ENCODE assay signal across 27 mouse cellular contexts in the genomic region with DNA sequence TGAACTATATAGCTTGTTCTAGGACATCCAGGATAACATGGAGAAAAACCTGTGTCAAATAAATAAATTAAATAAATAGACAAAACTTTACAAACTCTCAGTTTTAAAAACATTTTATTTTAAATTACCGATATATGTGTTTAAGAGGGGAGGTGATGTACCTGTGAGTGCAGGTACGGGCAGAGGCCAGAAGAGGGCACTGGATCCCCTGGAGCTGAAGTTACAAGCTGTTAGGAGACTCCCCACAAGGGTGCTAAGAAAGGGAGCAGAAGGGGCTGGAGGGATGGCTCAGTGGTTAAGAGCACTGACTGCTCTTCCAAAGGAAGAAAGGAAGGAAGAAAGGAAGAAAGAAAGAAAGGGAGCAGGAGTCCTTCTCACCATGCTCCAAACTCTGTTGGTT. TPM values are rescaled to one million over a fixed set of nuclear protein-coding genes. Genes with fewer than 3 reads are reported as not detected.
DNase-seq lines count a peak whose midpoint lies in the region; ATAC-seq and TF ChIP-seq lines count a peak whose summit lies in the region.
"Had no signal": no experiment of that assay in that cellular context is flagged by ENCODE, and none has a peak within 500 bp of the region (broad histone marks: within the 10 kb centered on the region; RNA-seq: fewer than 3 reads in every experiment).

No protein-coding gene starts in this region.

- no peaks in the 10 kb centered on the region for H3K9me3 ChIP-seq in kidney, postnatal 0 days (replicated peaks; ENCODE audit: low read length)
- H3K9me3 ChIP-seq in hindbrain, embryonic 16.5 days (ENCODE audit: control insufficient read depth, low read length): no peaks in the 10 kb centered on the region
- H3K9me3 ChIP-seq in forebrain, embryonic 10.5 days: peaks cover 6% of the 10 kb centered on the region; the same call in 1 of the 2 replicates
- H3K9me3 ChIP-seq: forebrain, embryonic 13.5 days; heart, embryonic 10.5 days; hindbrain, embryonic 13.5 days; intestine, embryonic 15.5 days; liver, embryonic 13.5 days; neural tube, embryonic 15.5 days had no signal

- no peak for ATAC-seq in CD4-positive, CD25-positive, alpha-beta regulatory T cell, adult 4 months
- ATAC-seq in kidney, postnatal 0 days (replicated peaks; ENCODE audit: low FRiP score, low read depth): no peak
- no peak for ATAC-seq in hindbrain, embryonic 16.5 days
- ATAC-seq: forebrain, embryonic 13.5 days; intestine, embryonic 15.5 days had no signal

- H3K9ac ChIP-seq in kidney, postnatal 0 days (ENCODE audit: low read depth, low read length): no peak overlapping the region
- no peak overlapping the region for H3K9ac ChIP-seq in hindbrain, embryonic 16.5 days (ENCODE audit: low read depth, low read length)
- H3K9ac ChIP-seq: forebrain, embryonic 13.5 days; hindbrain, embryonic 13.5 days; intestine, embryonic 15.5 days; liver, embryonic 13.5 days; neural tube, embryonic 15.5 days had no signal

- H3K4me2 ChIP-seq in kidney, postnatal 0 days (ENCODE audit: low read length): no peak overlapping the region
- H3K4me2 ChIP-seq in hindbrain, embryonic 16.5 days (ENCODE audit: low read length): no peak overlapping the region
- H3K4me2 ChIP-seq: forebrain, embryonic 13.5 days; hindbrain, embryonic 13.5 days; intestine, embryonic 15.5 days; liver, embryonic 13.5 days; neural tube, embryonic 15.5 days had no signal

- peaks cover 9% of the 10 kb centered on the region; the same call in 1 of the 2 replicates for H3K4me1 ChIP-seq in kidney, postnatal 0 days (replicated peaks; ENCODE audit: insufficient read depth, low read length)
- H3K4me1 ChIP-seq in hindbrain, embryonic 16.5 days (ENCODE audit: control insufficient read depth, insufficient read depth, low read depth, low read length): peaks cover 15% of the 10 kb centered on the region
- H3K4me1 ChIP-seq in forebrain, embryonic 10.5 days: peaks cover 32% of the 10 kb centered on the region

- H3K27me3 ChIP-seq in kidney, postnatal 0 days (ENCODE audit: insufficient read depth, low read length): no peaks in the 10 kb centered on the region
- no peaks in the 10 kb centered on the region for H3K27me3 ChIP-seq in hindbrain, embryonic 16.5 days (replicated peaks; ENCODE audit: control insufficient read depth, insufficient read depth, low read length)
- no peaks in the 10 kb centered on the region for H3K27me3 ChIP-seq in forebrain, embryonic 10.5 days (ENCODE audit: poor library complexity, severe bottlenecking)
- H3K27me3 ChIP-seq: forebrain, embryonic 13.5 days; hindbrain, embryonic 13.5 days; intestine, embryonic 15.5 days; liver, embryonic 13.5 days; neural tube, embryonic 15.5 days had no signal

- WGBS in kidney, postnatal 0 days: 94% methylated on average over 2 of the region's 2 CpGs
- WGBS in hindbrain, embryonic 16.5 days: 96% methylated on average over 2 of the region's 2 CpGs
- 91% methylated on average over 2 of the region's 2 CpGs for WGBS in forebrain, embryonic 10.5 days

- peak; percentile 21; the same call in 1 of the 2 replicates for TF ChIP-seq CTCF in kidney, postnatal 0 days (IDR thresholded peaks at IDR 0.05; ENCODE audit: low read depth)

- no peak overlapping the region for H3K4me3 ChIP-seq in kidney, postnatal 0 days (replicated peaks; ENCODE audit: low read depth, low read length)
- no peak overlapping the region for H3K4me3 ChIP-seq in hindbrain, embryonic 16.5 days (ENCODE audit: low read length)
- no peak overlapping the region for H3K4me3 ChIP-seq in forebrain, embryonic 10.5 days
- H3K4me3 ChIP-seq: forebrain, embryonic 13.5 days; heart, embryonic 10.5 days; hindbrain, embryonic 13.5 days; intestine, embryonic 15.5 days; liver, embryonic 13.5 days; myocyte; neural tube, embryonic 15.5 days had no signal

- no peak overlapping the region for H3K27ac ChIP-seq in kidney, postnatal 0 days
- no peak overlapping the region for H3K27ac ChIP-seq in hindbrain, embryonic 16.5 days (ENCODE audit: low read depth, low read length)
- no peak overlapping the region for H3K27ac ChIP-seq in forebrain, embryonic 10.5 days
- H3K27ac ChIP-seq: forebrain, embryonic 13.5 days; heart, embryonic 10.5 days; hindbrain, embryonic 13.5 days; intestine, embryonic 15.5 days; liver, embryonic 13.5 days; neural tube, embryonic 15.5 days had no signal

- 0 out of 2 replicates have a peak, but pooled peaks cover 3% of the 10 kb centered on the region for H3K36me3 ChIP-seq in kidney, postnatal 0 days (ENCODE audit: insufficient read depth, low read length)
- H3K36me3 ChIP-seq in hindbrain, embryonic 16.5 days (ENCODE audit: control insufficient read depth, insufficient read depth, low read length): peaks cover 2% of the 10 kb centered on the region; the same call in 1 of the 2 replicates
- H3K36me3 ChIP-seq in forebrain, embryonic 10.5 days (replicated peaks): peaks cover 11% of the 10 kb centered on the region
- H3K36me3 ChIP-seq: neural tube, embryonic 15.5 days had no signal

- peak; percentile 40 for DNase-seq in CD4-positive, CD25-positive, alpha-beta regulatory T cell, adult 2 months (ENCODE audit: low read depth, low spot score)
- DNase-seq in kidney, postnatal 0 days (ENCODE audit: low spot score): no peak
- DNase-seq in kidney, postnatal 4 days: no peak
- DNase-seq in 416B (ENCODE audit: low read depth) (peak; percentile 40), R1 (ENCODE audit: low read depth, low spot score) (peak; percentile 83)
- DNase-seq in forebrain, embryonic 10.5 days (ENCODE audit: extremely low spot score, low spot score): no peak
- DNase-seq: adrenal gland, postnatal 36 days; cerebellum, adult 9-10 months; gastrocnemius, postnatal 36 days; heart, postnatal 10 days; left cerebral cortex, postnatal 4 days; liver, embryonic 13.5 days; midbrain, embryonic 14.5 days; spleen, adult 18-20 months had no signal

RNA-seq across cellular contexts. Expression of gene C2, which starts 6.7 kb away (rescaled TPM):
- polyA plus RNA-seq in CD4-positive, CD25-positive, alpha-beta regulatory T cell, adult 4 months (2017; shearing (Covaris generic)): 1 to 10 TPM; 1.1 to 2.5 TPM
- 7.0 and 7.4 TPM in 2 replicates for polyA plus RNA-seq in kidney, postnatal 0 days (2015; fragmentation: Nextera tagmentation; extraction: Ambion mirVana)
- polyA plus RNA-seq in hindbrain, embryonic 16.5 days (2015; fragmentation: Nextera tagmentation; extraction: Ambion mirVana): 1.8 and 2.8 TPM in 2 replicates
- 0.83 and 1.7 TPM in 2 replicates for polyA plus RNA-seq in forebrain, embryonic 10.5 days (2016; fragmentation: Nextera tagmentation; extraction: Ambion mirVana)

RNA-seq across cellular contexts. Expression of gene Ehmt2, which starts 6.9 kb away (rescaled TPM):
- 10 to 100 TPM; 21.8 to 30.5 TPM for polyA plus RNA-seq in CD4-positive, CD25-positive, alpha-beta regulatory T cell, adult 4 months (2017; shearing (Covaris generic))
- 44.1 and 49.1 TPM in 2 replicates for polyA plus RNA-seq in kidney, postnatal 0 days (2015; fragmentation: Nextera tagmentation; extraction: Ambion mirVana)
- 81.9 and 95.3 TPM in 2 replicates for polyA plus RNA-seq in hindbrain, embryonic 16.5 days (2015; fragmentation: Nextera tagmentation; extraction: Ambion mirVana)
- 93.3 and 98.8 TPM in 2 replicates for polyA plus RNA-seq in forebrain, embryonic 10.5 days (2016; fragmentation: Nextera tagmentation; extraction: Ambion mirVana)

RNA-seq across cellular contexts. Expression of gene Gm20547, which starts 9.5 kb away (rescaled TPM):
- polyA plus RNA-seq in CD4-positive, CD25-positive, alpha-beta regulatory T cell, adult 4 months (2017; shearing (Covaris generic)): not detected
- not detected in 2 replicates for polyA plus RNA-seq in kidney, postnatal 0 days (2015; fragmentation: Nextera tagmentation; extraction: Ambion mirVana)
- not detected in 2 replicates for polyA plus RNA-seq in hindbrain, embryonic 16.5 days (2015; fragmentation: Nextera tagmentation; extraction: Ambion mirVana)
- polyA plus RNA-seq in forebrain, embryonic 10.5 days (2016; fragmentation: Nextera tagmentation; extraction: Ambion mirVana): 0.05 and 0.11 TPM in 2 replicates
- polyA plus RNA-seq: embryonic facial prominence, embryonic 11.5 days; forebrain, embryonic 13.5 days; heart, embryonic 10.5 days; hindbrain, embryonic 13.5 days; intestine, embryonic 15.5 days; kidney, embryonic 16.5 days; liver, embryonic 13.5 days; lung, embryonic 16.5 days; midbrain, embryonic 14.5 days; myocyte; neural tube, embryonic 15.5 days; stomach, embryonic 14.5 days; thymus, postnatal 0 days had no signal

RNA-seq across cellular contexts. Expression of gene Zbtb12, which starts 12.1 kb away (rescaled TPM):
- polyA plus RNA-seq in CD4-positive, CD25-positive, alpha-beta regulatory T cell, adult 4 months (2017; shearing (Covaris generic)): not detected
- polyA plus RNA-seq in kidney, postnatal 0 days (2015; fragmentation: Nextera tagmentation; extraction: Ambion mirVana): 2.3 and 3.4 TPM in 2 replicates
- 9.2 and 9.6 TPM in 2 replicates for polyA plus RNA-seq in hindbrain, embryonic 16.5 days (2015; fragmentation: Nextera tagmentation; extraction: Ambion mirVana)
- polyA plus RNA-seq in forebrain, embryonic 10.5 days (2016; fragmentation: Nextera tagmentation; extraction: Ambion mirVana): 6.6 and 7.0 TPM in 2 replicates

RNA-seq across cellular contexts. Expression of gene Slc44a4, which starts 22.9 kb away (rescaled TPM):
- not detected for polyA plus RNA-seq in CD4-positive, CD25-positive, alpha-beta regulatory T cell, adult 4 months (2017; shearing (Covaris generic))
- polyA plus RNA-seq in kidney, postnatal 0 days (2015; fragmentation: Nextera tagmentation; extraction: Ambion mirVana): 24.2 and 27.3 TPM in 2 replicates
- polyA plus RNA-seq in hindbrain, embryonic 16.5 days (2015; fragmentation: Nextera tagmentation; extraction: Ambion mirVana): 0.21 TPM in 1 of 2 replicates, not detected in the other
- 0.06 and 0.11 TPM in 2 replicates for polyA plus RNA-seq in forebrain, embryonic 10.5 days (2016; fragmentation: Nextera tagmentation; extraction: Ambion mirVana)
- polyA plus RNA-seq: forebrain, embryonic 13.5 days; hindbrain, embryonic 13.5 days; midbrain, embryonic 14.5 days; neural tube, embryonic 15.5 days had no signal

Comparison
In these comparisons a context has a peak if more than half of its experiments do, and no peak if none do; other contexts are left out.
1. DNase-seq: peak in CD4-positive, CD25-positive, alpha-beta regulatory T cell, adult 2 months (single experiment), 416B (single experiment) and R1 (single experiment); none in kidney, postnatal 0 days (single experiment), kidney, postnatal 4 days (0 of 2) and forebrain, embryonic 10.5 days (single experiment).